Mouse (Mus musculus) adrenal gland, postnatal 25 days (tissue): ENCODE data around the gene Ly6g6c. TPM values are rescaled to one million over a fixed set of nuclear protein-coding genes. Genes with fewer than 3 reads are reported as not detected.

Experiments
- DNase-seq: peaks from one replicate; pipeline ENCODE4 v3.0.0; 2021; ENCODE audit warnings: mixed read lengths
- total RNA-seq: library from RNA; stranded (reverse); gene quantifications from 2 replicates; pipeline ENCODE4 v1.2.3, GENCODE M21; 2021

Ly6g6c gene
- total RNA-seq, 1 experiment from 2014 or later: not detected

- peak; percentile 37 for DNase-seq
These were observed 50.1 kb downstream of the Ly6g6c start, which contains the start of gene Ly6g5b for GRCm38 (mm10) chr17:35115046-35116019. Ly6g5b (minus strand) TSS chr17:35115428.

Other genes starting within 250 kb of the Ly6g6c start
- gene Stk19, start 228.4 kb upstream of the Ly6g6c start, total RNA-seq: 45.1 and 45.5 TPM in 2 replicates
- gene Dxo, start 228.4 kb upstream of the Ly6g6c start, total RNA-seq: 54.8 and 65.0 TPM in 2 replicates
- 69.2 and 79.3 TPM in 2 replicates for gene Skiv2l, start 215.2 kb upstream of the Ly6g6c start, total RNA-seq
- 57.9 and 61.6 TPM in 2 replicates for gene Nelfe, start 215.0 kb upstream of the Ly6g6c start, total RNA-seq
- 6.5 and 18.6 TPM in 2 replicates for gene Cfb, start 202.9 kb upstream of the Ly6g6c start, total RNA-seq
- gene Zbtb12, start 185.9 kb upstream of the Ly6g6c start, total RNA-seq: 15.0 and 22.5 TPM in 2 replicates
- not detected in 2 replicates for gene Gm20547, start 183.3 kb upstream of the Ly6g6c start, total RNA-seq
- 71.7 and 86.4 TPM in 2 replicates for gene C2, start 167.1 kb upstream of the Ly6g6c start, total RNA-seq
- 158 and 186 TPM in 2 replicates for gene Ehmt2, start 166.9 kb upstream of the Ly6g6c start, total RNA-seq
- 1.7 and 2.4 TPM in 2 replicates for gene Slc44a4, start 150.9 kb upstream of the Ly6g6c start, total RNA-seq
- 26.1 and 27.6 TPM in 2 replicates for gene Neu1, start 134.1 kb upstream of the Ly6g6c start, total RNA-seq
- gene Hspa1b, start 106.2 kb upstream of the Ly6g6c start, total RNA-seq: 29.0 and 79.3 TPM in 2 replicates
- not detected in 2 replicates for gene Gm20481, start 95.5 kb upstream of the Ly6g6c start, total RNA-seq
- 18.9 and 33.6 TPM in 2 replicates for gene Hspa1a, start 93.2 kb upstream of the Ly6g6c start, total RNA-seq
- gene Hspa1l, start 92.7 kb upstream of the Ly6g6c start, total RNA-seq: 0.27 TPM in 1 of 2 replicates, not detected in the other
- 39.6 and 51.2 TPM in 2 replicates for gene Lsm2, start 83.5 kb upstream of the Ly6g6c start, total RNA-seq
- 62.4 and 64.8 TPM in 2 replicates for gene Vars, start 64.4 kb upstream of the Ly6g6c start, total RNA-seq
- 0.57 and 0.97 TPM in 2 replicates for gene Vwa7, start 48.8 kb upstream of the Ly6g6c start, total RNA-seq
- gene Sapcd1, start 37.4 kb upstream of the Ly6g6c start, total RNA-seq: 0.61 TPM in 1 of 2 replicates, not detected in the other
- 1.3 and 1.6 TPM in 2 replicates for gene Msh5, start 18.6 kb upstream of the Ly6g6c start, total RNA-seq
- gene Clic1, start 15.4 kb upstream of the Ly6g6c start, total RNA-seq: 79.7 and 90.5 TPM in 2 replicates
- gene Ddah2, start 6.4 kb upstream of the Ly6g6c start, total RNA-seq: 14.2 and 17.8 TPM in 2 replicates
- 0.24 TPM in 1 of 2 replicates, not detected in the other for gene Mpig6b, start 796 bp downstream of the Ly6g6c start, total RNA-seq
- gene Ly6g6e, start 11.5 kb downstream of the Ly6g6c start, total RNA-seq: not detected in 2 replicates
- gene Ly6g6d, start 12.7 kb downstream of the Ly6g6c start, total RNA-seq: 1.5 and 2.0 TPM in 2 replicates
- not detected in 2 replicates for gene Ly6g6f, start 20.2 kb downstream of the Ly6g6c start, total RNA-seq
- gene Abhd16a, start 23.9 kb downstream of the Ly6g6c start, total RNA-seq: 67.1 and 84.9 TPM in 2 replicates
- not detected in 2 replicates for gene Ly6g5c, start 42.9 kb downstream of the Ly6g6c start, total RNA-seq
- gene Ly6g5b, start 50.0 kb downstream of the Ly6g6c start, total RNA-seq: 0.30 and 0.81 TPM in 2 replicates
- gene Gpank1, start 56.1 kb downstream of the Ly6g6c start, total RNA-seq: 19.0 and 19.4 TPM in 2 replicates
- gene Csnk2b, start 56.7 kb downstream of the Ly6g6c start, total RNA-seq: 201 and 272 TPM in 2 replicates
- gene D17H6S53E, start 61.0 kb downstream of the Ly6g6c start, total RNA-seq: 23.0 and 29.7 TPM in 2 replicates
- 2.9 TPM in 1 of 2 replicates, not detected in the other for gene Apom, start 66.7 kb downstream of the Ly6g6c start, total RNA-seq
- 403 and 461 TPM in 2 replicates for gene Bag6, start 69.8 kb downstream of the Ly6g6c start, total RNA-seq
- 268 and 310 TPM in 2 replicates for gene Prrc2a, start 99.5 kb downstream of the Ly6g6c start, total RNA-seq
- gene Aif1, start 110.7 kb downstream of the Ly6g6c start, total RNA-seq: 2.3 and 3.0 TPM in 2 replicates
- gene Lst1, start 123.1 kb downstream of the Ly6g6c start, total RNA-seq: 5.2 TPM in 1 of 2 replicates, not detected in the other
- 2.8 and 8.5 TPM in 2 replicates for gene Ltb, start 129.1 kb downstream of the Ly6g6c start, total RNA-seq
- gene Tnf, start 136.6 kb downstream of the Ly6g6c start, total RNA-seq: 0.58 and 0.76 TPM in 2 replicates
- gene Lta, start 140.0 kb downstream of the Ly6g6c start, total RNA-seq: 0.30 TPM in 1 of 2 replicates, not detected in the other
- gene Gm16181, start 155.4 kb downstream of the Ly6g6c start, total RNA-seq: not detected in 2 replicates
- 8.0 and 8.4 TPM in 2 replicates for gene Atp6v1g2, start 168.3 kb downstream of the Ly6g6c start, total RNA-seq
- 18.3 and 24.1 TPM in 2 replicates for gene Nfkbil1, start 170.4 kb downstream of the Ly6g6c start, total RNA-seq
- gene Ddx39b, start 176.4 kb downstream of the Ly6g6c start, total RNA-seq: 237 and 249 TPM in 2 replicates
- gene H2-D1, start 197.3 kb downstream of the Ly6g6c start, total RNA-seq: 86.1 and 109 TPM in 2 replicates